ENCODE assay signal across 11 mouse cellular contexts in genomic region chr11:104393196-104393595, GRCm38 (mm10).
DNase-seq lines count a peak whose midpoint lies in the region; ATAC-seq and TF ChIP-seq lines count a peak whose summit lies in the region.
"Had no signal": no experiment of that assay in that cellular context is flagged by ENCODE, and none has a peak within 500 bp of the region (broad histone marks: within the 10 kb centered on the region; RNA-seq: fewer than 3 reads in every experiment).

No protein-coding gene starts in this region.

- H3K4me1 ChIP-seq in heart, embryonic 10.5 days: no peaks in the 10 kb centered on the region
- H3K4me1 ChIP-seq in liver, adult 2 months (ENCODE audit: control insufficient read depth, insufficient read depth, low read length): peaks cover 30% of the 10 kb centered on the region
- no peaks in the 10 kb centered on the region for H3K4me1 ChIP-seq in liver, embryonic 11.5 days (replicated peaks; ENCODE audit: control insufficient read depth, insufficient read depth, low read length)
- H3K4me1 ChIP-seq: hindbrain, embryonic 12.5 days; limb, embryonic 12.5 days had no signal

- TF ChIP-seq POLR2A in liver, adult 2 months (IDR thresholded peaks at IDR 0.05; ENCODE audit: extremely low read depth, insufficient read depth, low read length): no peak

- H3K9me3 ChIP-seq in heart, embryonic 10.5 days: no peaks in the 10 kb centered on the region
- no peaks in the 10 kb centered on the region for H3K9me3 ChIP-seq in liver, embryonic 11.5 days (ENCODE audit: control insufficient read depth, low read length)
- H3K9me3 ChIP-seq: hindbrain, embryonic 12.5 days; limb, embryonic 12.5 days had no signal

- 88% methylated on average over 6 of the region's 6 CpGs for WGBS in heart, embryonic 10.5 days
- whole genome bisulfite sequencing in liver, adult 2 months: 31% methylated on average over 6 of the region's 6 CpGs
- WGBS in liver, embryonic 11.5 days: 89% methylated on average over 6 of the region's 6 CpGs

- peak; percentile 18 to 30 for DNase-seq in heart, adult 18-20 months
- DNase-seq in heart, embryonic 10.5 days (ENCODE audit: low spot score): no peak
- no peak for DNase-seq in liver, adult 2 months (ENCODE audit: extremely low read depth, low read depth, low spot score)
- no peak for DNase-seq in liver, embryonic 11.5 days (ENCODE audit: low spot score)
- peak; percentile 24 for DNase-seq in adipocyte (ENCODE audit: low spot score)
- peak; percentile 12 to 41 for DNase-seq in cerebellum, postnatal 36 days
- no peak for DNase-seq in testis, postnatal 14 days (ENCODE audit: low spot score)
- DNase-seq: right cerebral cortex, postnatal 25 days had no signal

- peaks cover 23% of the 10 kb centered on the region for H3K79me2 ChIP-seq in liver, adult 2 months (ENCODE audit: control insufficient read depth, insufficient read depth, low read length)

- no peaks in the 10 kb centered on the region for H3K27me3 ChIP-seq in heart, embryonic 10.5 days (ENCODE audit: insufficient read depth, poor library complexity, severe bottlenecking)
- no peaks in the 10 kb centered on the region for H3K27me3 ChIP-seq in liver, adult 2 months (ENCODE audit: control insufficient read depth, insufficient read depth, low read length)
- no peaks in the 10 kb centered on the region for H3K27me3 ChIP-seq in liver, embryonic 11.5 days (replicated peaks; ENCODE audit: control insufficient read depth, insufficient read depth, low read length)
- H3K27me3 ChIP-seq: hindbrain, embryonic 12.5 days; limb, embryonic 12.5 days had no signal

- H3K9ac ChIP-seq in liver, adult 2 months (ENCODE audit: low read depth, low read length): no peak overlapping the region
- H3K9ac ChIP-seq in liver, embryonic 11.5 days (ENCODE audit: low read depth, low read length): no peak overlapping the region
- H3K9ac ChIP-seq: hindbrain, embryonic 12.5 days; limb, embryonic 12.5 days had no signal

- no peak overlapping the region for H3K27ac ChIP-seq in heart, embryonic 10.5 days
- peak overlapping the region; percentile 60 for H3K27ac ChIP-seq in liver, adult 2 months (replicated peaks; ENCODE audit: insufficient read depth, low read depth, low read length)
- no peak overlapping the region for H3K27ac ChIP-seq in liver, embryonic 11.5 days (ENCODE audit: low read depth, low read length)
- H3K27ac ChIP-seq: hindbrain, embryonic 12.5 days; layer of hippocampus, adult 2 months; limb, embryonic 12.5 days had no signal

- ATAC-seq in liver, embryonic 11.5 days (replicated peaks; ENCODE audit: low FRiP score): no peak

- no peak overlapping the region for H3K4me2 ChIP-seq in liver, embryonic 11.5 days
- H3K4me2 ChIP-seq: hindbrain, embryonic 12.5 days; limb, embryonic 12.5 days had no signal

- H3K4me3 ChIP-seq in heart, embryonic 10.5 days: no peak overlapping the region
- H3K4me3 ChIP-seq in liver, adult 2 months (ENCODE audit: insufficient read depth, low read depth, low read length): no peak overlapping the region
- no peak overlapping the region for H3K4me3 ChIP-seq in liver, embryonic 11.5 days (ENCODE audit: low read depth, low read length)
- H3K4me3 ChIP-seq: hindbrain, embryonic 12.5 days; layer of hippocampus, adult 2 months; limb, embryonic 12.5 days had no signal

- peaks cover 6% of the 10 kb centered on the region; the same call in 1 of the 2 replicates for H3K36me3 ChIP-seq in heart, embryonic 10.5 days
- H3K36me3 ChIP-seq in liver, adult 2 months (ENCODE audit: control insufficient read depth, insufficient read depth, low read length): peaks cover 4% of the 10 kb centered on the region
- no peaks in the 10 kb centered on the region for H3K36me3 ChIP-seq in liver, embryonic 11.5 days (ENCODE audit: control insufficient read depth, insufficient read depth, low read length)
- H3K36me3 ChIP-seq: hindbrain, embryonic 12.5 days had no signal

- TF ChIP-seq CTCF in liver, adult 2 months (IDR thresholded peaks at IDR 0.05; ENCODE audit: low read depth, low read length): no peak

Comparison
In these comparisons a context has a peak if more than half of its experiments do, and no peak if none do; other contexts are left out.
1. DNase-seq: peak in heart, adult 18-20 months (2 of 2), adipocyte (single experiment) and cerebellum, postnatal 36 days (2 of 2); none in heart, embryonic 10.5 days (single experiment), liver, adult 2 months (single experiment), liver, embryonic 11.5 days (single experiment) and testis, postnatal 14 days (single experiment).